Mouse (Mus musculus): ENCODE data around the gene Pdia3. TPM values are rescaled to one million over a fixed set of nuclear protein-coding genes. Genes with fewer than 3 reads are reported as not detected.
"Not testable (repeated sequence)": the region's sequence is repeated elsewhere in the genome, so short reads cannot be mapped to it uniquely, and the experiment has no call there.

Pdia3 gene
- total RNA-seq, 2 experiments from 2014 or later: 355 to 437 TPM

GRCm38 (mm10) chr2:121475306-121475705, 61.7 kb downstream of the Pdia3 start:
- not testable (repeated sequence) for DNase-seq (ENCODE audit: low spot score in 2 of 2)

GRCm38 (mm10) chr2:121477491-121478266, 64.1 kb downstream of the Pdia3 start:
- DNase-seq (ENCODE audit: low spot score in 2 of 2): no peak

- peak in 1 of 2 experiments; percentile 32 for DNase-seq (ENCODE audit: low spot score in 2 of 2)
Measured at GRCm38 (mm10) chr2:121480498-121480897, 66.9 kb downstream of the Pdia3 start.

- DNase-seq (ENCODE audit: low spot score in 2 of 2): not testable (repeated sequence)
Measured at GRCm38 (mm10) chr2:121480916-121481315, 67.3 kb downstream of the Pdia3 start.

- DNase-seq (ENCODE audit: low spot score in 2 of 2): no peak
Measured at GRCm38 (mm10) chr2:121483576-121483975, 70.0 kb downstream of the Pdia3 start.

GRCm38 (mm10) chr2:121484403-121484802, 70.8 kb downstream of the Pdia3 start:
- not testable (repeated sequence) for DNase-seq (ENCODE audit: low spot score in 2 of 2)

Small RNAs within 50 kb of the gene (microRNA-seq; reads per million reads assigned to microRNA genes)
- 0 reads per million in 2 experiments for gene Gm22953 (ENCODE audit: borderline number of aligned reads in 2 of 2)

Other genes starting within 250 kb of the Pdia3 start
- 10 to 100 TPM; 44.7 to 45.0 TPM for gene Tubgcp4, start 243.1 kb upstream of the Pdia3 start, total RNA-seq (2021)
- 10 to 100 TPM; 16.4 to 19.8 TPM for gene Zscan29, start 242.7 kb upstream of the Pdia3 start, total RNA-seq (2021)
- 10 to 100 TPM; 61.6 to 69.8 TPM for gene Trp53bp1, start 142.4 kb upstream of the Pdia3 start, total RNA-seq (2021)
- 1 to 10 TPM; 6.5 to 7.6 TPM for gene Map1a, start 124.2 kb upstream of the Pdia3 start, total RNA-seq (2021)
- gene Ppip5k1, start 58.4 kb upstream of the Pdia3 start, total RNA-seq (2021): 10 to 100 TPM; 49.3 to 80.6 TPM
- gene Ckmt1, start 56.1 kb upstream of the Pdia3 start, total RNA-seq (2021): 10 to 100 TPM in 1 of 2 experiments, 1 to 10 TPM in 1; 6.9 to 12.0 TPM
- under 1 TPM; 0.03 to 0.22 TPM for gene Strc, start 26.6 kb upstream of the Pdia3 start, total RNA-seq (2021)
- 1 to 10 TPM; 2.2 to 2.6 TPM for gene Catsper2, start within 50 bp of the Pdia3 start, total RNA-seq (2021)
- under 1 TPM; 0.17 to 0.35 TPM for gene Ell3, start 30.5 kb downstream of the Pdia3 start, total RNA-seq (2021)
- 100 to 1,000 TPM; 363 to 372 TPM for gene Serf2, start 35.4 kb downstream of the Pdia3 start, total RNA-seq (2021)
- 10 to 100 TPM; 20.9 to 43.7 TPM for gene Hypk, start 39.5 kb downstream of the Pdia3 start, total RNA-seq (2021)
- under 1 TPM in 1 of 2 experiments, not detected in 1; 0.19 TPM for gene Serinc4, start 43.0 kb downstream of the Pdia3 start, total RNA-seq (2021)
- 10 to 100 TPM; 39.8 to 45.1 TPM for gene Mfap1b, start 60.3 kb downstream of the Pdia3 start, total RNA-seq (2021)
- gene Mfap1a, start 92.9 kb downstream of the Pdia3 start, total RNA-seq (2021): 10 to 100 TPM; 32.0 to 34.5 TPM
- gene Wdr76, start 92.9 kb downstream of the Pdia3 start, total RNA-seq (2021): 1 to 10 TPM; 2.3 to 2.8 TPM